Mouse (Mus musculus) neural tube, embryonic 10.5 days (tissue): Measurements from ENCODE around the gene Ccdc28b.

Experiments used
- DNase-seq: peaks from one replicate; pipeline ENCODE4 v3.0.0-alpha.2; 2017; ENCODE audit warnings: low spot score; ENCODE audit errors: extremely low spot score

Ccdc28b gene

GRCm38 (mm10) chr4:129624281-129625028 is 708 bp upstream of the Ccdc28b start:
- DNase-seq, result peak; percentile 74

- no peak for DNase-seq
These were observed 778 bp downstream of the Ccdc28b start for GRCm38 (mm10) chr4:129622803-129623535.

GRCm38 (mm10) chr4:129622120-129622802 is 1.5 kb downstream of the Ccdc28b start:
- DNase-seq, result no peak

- DNase-seq, result no peak
These were observed 2.4 kb downstream of the Ccdc28b start for GRCm38 (mm10) chr4:129621283-129621841.

GRCm38 (mm10) chr4:129620419-129621282 is 3.1 kb downstream of the Ccdc28b start:
- no peak for DNase-seq

- peak; percentile 90 for DNase-seq
These were observed 4.7 kb downstream of the Ccdc28b start, which contains the start of gene Iqcc for GRCm38 (mm10) chr4:129618786-129619691. Iqcc (minus strand) TSS chr4:129619099.

- no peak for DNase-seq
These were observed 5.7 kb downstream of the Ccdc28b start for GRCm38 (mm10) chr4:129618031-129618430.

GRCm38 (mm10) chr4:129617121-129617641 is 6.6 kb downstream of the Ccdc28b start:
- no peak for DNase-seq

GRCm38 (mm10) chr4:129616631-129617030 is 7.1 kb downstream of the Ccdc28b start:
- DNase-seq, result no peak

- no peak for DNase-seq
These were observed 7.9 kb downstream of the Ccdc28b start for GRCm38 (mm10) chr4:129615801-129616290.

GRCm38 (mm10) chr4:129614093-129614492 is 9.7 kb downstream of the Ccdc28b start, which contains the start of gene Dcdc2b:
Dcdc2b (minus strand) TSS chr4:129614257.
- no peak for DNase-seq

- no peak for DNase-seq
These were observed 13.3 kb downstream of the Ccdc28b start for GRCm38 (mm10) chr4:129610472-129610871.

- no peak for DNase-seq
These were observed 13.7 kb downstream of the Ccdc28b start for GRCm38 (mm10) chr4:129610026-129610425.

GRCm38 (mm10) chr4:129609139-129609631 is 14.6 kb downstream of the Ccdc28b start:
- DNase-seq, result no peak

- peak; percentile 84 for DNase-seq
These were observed 15.2 kb downstream of the Ccdc28b start for GRCm38 (mm10) chr4:129608426-129609025.

- peak; percentile 88 for DNase-seq
These were observed 23.3 kb downstream of the Ccdc28b start, which contains the start of the genes Eif3i and Tmem234 for GRCm38 (mm10) chr4:129600233-129601158. Eif3i (minus strand) TSS chr4:129600648. Tmem234 (plus strand) TSS chr4:129600668.

- DNase-seq, result no peak
These were observed 34.9 kb downstream of the Ccdc28b start for GRCm38 (mm10) chr4:129588865-129589264.
